Mouse (Mus musculus) effector memory CD4-positive, alpha-beta T cell, adult 5 months (primary cell): ENCODE measurements around the gene Zfand2a. TPM values are rescaled to one million over a fixed set of nuclear protein-coding genes. Genes with fewer than 3 reads are reported as not detected.

Source experiments
- polyA plus RNA-seq: library from polyadenylated mRNA; unstranded; fragments of 100-300 nt; shearing (Covaris generic); gene quantifications from one replicate; pipeline ENCODE4 v1.2.1, GENCODE M21; 2017

The Zfand2a gene
- 55.6 TPM for polyA plus RNA-seq

DNA sequence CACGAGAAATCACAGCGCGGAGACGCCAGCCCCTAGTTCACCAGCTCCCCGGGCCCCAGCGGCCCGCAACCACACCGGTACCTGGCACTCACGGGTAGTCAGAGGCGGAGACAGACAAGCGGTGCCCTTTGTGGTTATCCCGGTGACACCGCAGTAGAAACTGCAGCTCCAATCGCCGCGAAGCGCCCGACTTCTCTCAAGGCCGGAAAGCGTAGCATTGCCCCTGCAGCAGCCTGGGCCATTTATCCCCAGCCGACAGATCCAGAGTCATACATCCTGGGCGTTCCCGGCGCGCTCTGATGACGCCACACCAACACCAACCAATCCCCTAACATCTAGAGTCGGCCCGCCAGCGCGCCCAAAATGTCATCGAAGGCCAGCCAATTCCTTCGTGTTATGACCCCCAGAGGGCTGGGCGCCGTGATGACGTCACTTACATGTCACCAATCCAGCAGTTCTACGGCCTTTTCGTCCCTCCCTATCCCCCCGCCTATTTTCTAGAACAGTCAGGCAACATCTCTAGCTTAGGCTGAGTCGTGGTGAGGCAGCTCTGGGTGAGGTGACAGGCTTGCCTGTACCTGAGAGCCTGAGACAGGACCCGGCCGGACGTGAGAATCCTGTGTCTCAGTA lies at the start of gene Zfand2a:
Gene Zfand2a (minus strand): TSS at position 365 of the 630 bp plus-strand sequence.

GRCm38 (mm10) chr5:139460384-139461067 lies 23.8 kb downstream of the Zfand2a start, which contains the start of gene 3110082I17Rik:
Gene 3110082I17Rik, minus strand, starts transcription at chr5:139460527.

GRCm38 (mm10) chr5:139423026-139423865 lies 61.1 kb downstream of the Zfand2a start, which contains the start of gene Gper1:
Gene Gper1, plus strand, starts transcription at chr5:139423151.

Other genes starting within 250 kb of the Zfand2a start
- gene Get4, start 232.2 kb downstream of the Zfand2a start, polyA plus RNA-seq = 90.2 TPM
- 25.1 TPM for gene Adap1, start 158.9 kb downstream of the Zfand2a start, polyA plus RNA-seq
- gene Cox19, start 133.1 kb downstream of the Zfand2a start, polyA plus RNA-seq = 23.1 TPM
- gene Cyp2w1, start 131.9 kb downstream of the Zfand2a start, polyA plus RNA-seq = not detected
- 17.2 TPM for gene Gpr146, start 106.9 kb downstream of the Zfand2a start, polyA plus RNA-seq
- not detected for gene C130050O18Rik, start 79.3 kb downstream of the Zfand2a start, polyA plus RNA-seq
- not detected for gene Gper1, start 61.4 kb downstream of the Zfand2a start, polyA plus RNA-seq
- gene 3110082I17Rik, start 24.0 kb downstream of the Zfand2a start, polyA plus RNA-seq = 3.6 TPM
- not detected for gene Uncx, start 58.9 kb upstream of the Zfand2a start, polyA plus RNA-seq